Mouse (Mus musculus): ENCODE results near the gene Zfp503. TPM values are rescaled to one million over a fixed set of nuclear protein-coding genes. Genes with fewer than 3 reads are reported as not detected.
A peak's percentile ranks its signal among the peaks of the same experiment; 100 is the strongest.

Zfp503 gene
- polyA plus RNA-seq, 1 experiment from 2014 or later: 46.5 TPM

DNA sequence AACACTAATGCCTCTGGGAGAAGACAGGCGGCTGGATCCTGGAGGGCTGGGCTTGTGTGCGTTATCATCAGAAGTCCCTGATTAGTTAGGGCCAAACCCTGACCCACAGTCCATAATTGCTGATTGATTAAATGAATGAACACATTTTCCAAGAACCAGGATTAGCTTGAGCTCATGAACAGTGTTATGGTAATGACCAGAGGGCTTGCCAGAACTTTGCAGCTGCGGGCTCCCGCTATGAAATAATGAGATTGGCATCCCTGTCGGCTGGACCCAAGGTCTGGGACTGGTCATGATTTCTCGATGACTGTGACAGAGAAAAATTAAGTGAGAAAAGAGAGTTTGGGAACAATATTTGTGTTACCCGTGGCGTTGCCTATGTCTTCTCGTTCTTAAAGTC, 44.5 kb downstream of the Zfp503 start:
- H3K27me3 ChIP-seq: peaks cover 6% of the 10 kb centered on the region
- in situ Hi-C loops (cut with MboI; ENCODE audit: low pct_unique_long_range_greater_than_20kb): no loop called here
- TF ChIP-seq CTCF (IDR thresholded peaks at IDR 0.05): no peak
- POLR2A ChIA-PET: no interaction called here
- CTCF ChIA-PET: interaction anchor here (1.5 kb wide), 1 partner anchor 9 kb away, joined by 4 read pairs; no protein-coding TSS in a partner anchor
- no peak for ATAC-seq
- peak; percentile 19 for DNase-seq (ENCODE audit: low read depth, low spot score)

DNA sequence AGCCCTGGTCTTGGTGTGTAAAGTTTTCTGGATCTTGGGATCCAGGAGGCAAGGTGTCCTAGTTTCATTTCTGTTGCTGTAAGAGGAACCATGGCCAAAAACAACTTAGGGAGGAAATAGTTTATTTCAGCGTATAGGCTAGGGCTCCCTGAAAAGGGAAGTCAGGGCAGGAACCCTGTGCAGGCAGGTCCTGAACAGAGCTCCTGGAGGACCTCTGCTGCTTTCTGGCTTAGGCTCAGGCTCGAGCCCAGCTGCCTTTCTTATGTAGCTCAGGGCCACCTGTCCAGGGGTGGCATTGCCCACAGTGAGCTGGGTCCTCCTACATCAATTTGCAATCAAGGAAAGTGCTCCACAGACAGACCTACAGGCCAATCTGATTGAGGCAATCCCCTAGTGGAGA, 47.8 kb downstream of the Zfp503 start:
- in situ Hi-C loops (cut with MboI; ENCODE audit: low pct_unique_long_range_greater_than_20kb): no loop called here
- DNase-seq (ENCODE audit: low read depth, low spot score) (no peak), ATAC-seq (no peak)
- peaks cover 6% of the 10 kb centered on the region for H3K27me3 ChIP-seq
- POLR2A ChIA-PET: no interaction called here
- TF ChIP-seq CTCF (IDR thresholded peaks at IDR 0.05): no peak
- CTCF ChIA-PET: no interaction called here

DNA sequence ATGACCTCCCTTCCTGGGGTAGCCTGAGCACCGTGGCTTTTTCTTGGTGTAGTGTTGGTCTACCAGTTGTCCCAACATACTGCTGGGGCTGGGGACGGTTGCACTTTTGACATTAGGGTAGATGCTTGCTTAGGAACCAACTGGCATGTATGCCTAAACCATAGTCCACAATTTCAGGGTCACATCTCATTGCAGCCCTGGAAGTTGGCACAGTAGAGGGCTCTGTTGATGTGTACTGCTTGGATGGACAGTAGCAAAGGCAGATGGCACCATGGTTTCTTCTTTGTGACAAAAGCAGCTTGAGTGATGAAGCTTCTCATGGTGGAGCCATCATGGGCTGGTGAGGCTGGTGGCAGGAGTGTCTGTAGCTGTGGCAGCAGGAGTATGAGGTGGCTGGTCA, 52.3 kb downstream of the Zfp503 start:
- no peak for DNase-seq (ENCODE audit: low read depth, low spot score)
- CTCF ChIA-PET: no interaction called here
- in situ Hi-C loops (cut with MboI; ENCODE audit: low pct_unique_long_range_greater_than_20kb): no loop called here
- TF ChIP-seq CTCF (IDR thresholded peaks at IDR 0.05): no peak
- no peak for ATAC-seq
- POLR2A ChIA-PET: no interaction called here
- peaks cover 6% of the 10 kb centered on the region for H3K27me3 ChIP-seq

DNA sequence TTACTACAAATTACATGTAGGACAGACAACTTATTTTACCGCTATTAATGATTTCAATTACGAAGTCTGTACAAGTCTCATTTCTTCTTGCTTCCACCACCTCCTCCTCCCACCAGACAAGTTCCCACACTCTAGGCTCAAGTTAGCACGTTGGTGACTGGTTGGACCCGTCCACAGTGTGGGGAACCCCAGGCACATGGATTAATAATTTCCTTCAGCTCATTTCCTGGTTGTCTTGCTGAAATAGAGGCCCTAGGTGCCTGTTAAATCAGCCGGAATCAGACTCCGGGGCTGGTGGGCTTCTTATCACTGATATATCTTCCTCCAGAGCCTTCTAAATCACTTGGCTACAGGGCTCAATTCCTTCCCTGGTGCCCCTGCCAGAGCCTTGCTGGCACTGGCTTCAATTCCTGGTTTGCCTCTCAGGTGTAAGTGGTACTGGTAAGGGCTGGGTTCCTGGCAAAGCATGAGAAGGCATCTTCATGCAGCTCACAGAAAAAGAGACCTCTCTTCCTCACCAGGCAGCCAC, 53.2 kb downstream of the Zfp503 start:
- no peak for TF ChIP-seq CTCF (IDR thresholded peaks at IDR 0.05)
- in situ Hi-C loops (cut with MboI; ENCODE audit: low pct_unique_long_range_greater_than_20kb): no loop called here
- CTCF ChIA-PET: interaction anchor here (1.6 kb wide), 1 partner anchor 9 kb away, joined by 4 read pairs; no protein-coding TSS in a partner anchor
- POLR2A ChIA-PET: interaction anchor here (0.6 to 0.7 kb wide), 2 partner anchors 46 to 277 kb away, joined by 3 to 4 read pairs; no protein-coding TSS in a partner anchor
- no peak for DNase-seq (ENCODE audit: low read depth, low spot score)
- H3K27me3 ChIP-seq: peaks cover 4% of the 10 kb centered on the region
- no peak for ATAC-seq

Other genes with a start within 250 kb of the Zfp503 start
- gene Samd8, start 239.1 kb downstream of the Zfp503 start, polyA plus RNA-seq (2021): 26.1 TPM
- 0.36 TPM for gene Dusp13, start 238.4 kb downstream of the Zfp503 start, polyA plus RNA-seq (2021)
- gene Vdac2, start 164.4 kb downstream of the Zfp503 start, polyA plus RNA-seq (2021): 530 TPM
- gene Comtd1, start 140.6 kb downstream of the Zfp503 start, polyA plus RNA-seq (2021): 87.0 TPM
- 0.26 TPM for gene Lrmda, start 30.1 kb upstream of the Zfp503 start, polyA plus RNA-seq (2021)